Mouse (Mus musculus) kidney, adult 2 months (tissue): ENCODE measurements around the gene Timp3.

Experiments
- CTCF ChIP-seq: fragments of 200-500 bp; conservative IDR thresholded peaks from 2 replicates; pipeline ENCODE4 v1.5.1; 2011; ENCODE audit warnings: low read depth, mild to moderate bottlenecking, control low read depth, low read length, moderate library complexity, mixed read lengths; ENCODE audit not compliant: insufficient read depth, insufficient read length
- POLR2A ChIP-seq: fragments of 200-500 bp; IDR thresholded peaks from one replicate; pipeline ENCODE4 v1.6.1; 2011; ENCODE audit warnings: low read depth, low read length, control low read depth

DNA sequence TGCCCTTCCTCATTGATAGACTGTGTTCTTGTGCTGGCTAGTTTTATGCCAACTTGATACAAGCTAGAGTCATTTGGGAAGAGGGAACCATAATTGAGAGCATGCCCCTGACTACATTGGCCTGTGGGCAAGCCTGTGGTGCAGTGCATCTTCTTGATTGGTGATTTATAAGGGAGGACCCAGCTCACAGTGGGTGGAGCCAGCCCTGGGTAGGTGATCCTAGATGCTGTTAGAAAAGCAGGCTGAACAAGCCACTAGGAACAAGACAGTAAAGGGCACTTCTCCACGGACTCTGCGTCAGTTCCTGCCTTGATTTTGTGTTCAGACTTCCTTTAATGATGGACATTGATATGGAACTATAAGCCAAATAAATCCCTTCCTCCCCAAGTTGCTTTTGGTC, 84.5 kb downstream of the Timp3 start:
- TF ChIP-seq CTCF (no peak), POLR2A (no peak)
